Mouse (Mus musculus) stomach, embryonic 15.5 days (tissue): ENCODE data around the gene Borcs5. TPM values are rescaled to one million over a fixed set of nuclear protein-coding genes. Genes with fewer than 3 reads are reported as not detected.

Experiments
- ATAC-seq: fragments of 200-750 bp; cut with Nextera tagmentation; 2 replicates; pipeline ENCODE4 v1.8.0; 2017; ENCODE audit warnings: low read depth, moderate number of reproducible peaks, moderate TSS enrichment; ENCODE audit not compliant: insufficient read depth, low FRiP score
- H3K27ac ChIP-seq: fragments of 300-500 bp; sonication (generic); 2 replicates; pipeline ENCODE4 v1.5.1; 2015; ENCODE audit warnings: mild to moderate bottlenecking, inconsistent platforms
- H3K27me3 ChIP-seq: fragments of 300-500 bp; sonication (generic); replicated peaks from 2 replicates; pipeline ENCODE4 v1.6.1; 2015; ENCODE audit warnings: inconsistent platforms
- H3K36me3 ChIP-seq: fragments of 300-500 bp; sonication (generic); 2 replicates; pipeline ENCODE4 v1.6.1; 2015; ENCODE audit warnings: inconsistent platforms
- H3K4me1 ChIP-seq: fragments of 300-500 bp; sonication (generic); 2 replicates; pipeline ENCODE4 v1.6.1; 2015; ENCODE audit warnings: inconsistent platforms
- H3K4me2 ChIP-seq: fragments of 300-500 bp; sonication (generic); 2 replicates; pipeline ENCODE4 v1.6.1; 2015; ENCODE audit warnings: mild to moderate bottlenecking, inconsistent platforms
- H3K4me3 ChIP-seq: fragments of 300-500 bp; sonication (generic); replicated peaks from 2 replicates; pipeline ENCODE4 v1.5.1; 2015; ENCODE audit warnings: inconsistent platforms
- H3K9ac ChIP-seq: fragments of 300-500 bp; sonication (generic); 2 replicates; pipeline ENCODE4 v1.6.1; 2015; ENCODE audit warnings: inconsistent platforms
- H3K9me3 ChIP-seq: fragments of 300-500 bp; sonication (generic); 2 replicates; pipeline ENCODE4 v1.6.1; 2016; ENCODE audit warnings: inconsistent platforms
- WGBS: fragments of 180-500 bp; shearing (Covaris S2); methylation state at CpG from one replicate; pipeline ENCODE4 v1.1.7; 2015; 5-methylcytosine and 5-hydroxymethylcytosine counted together
- polyA plus RNA-seq: library from polyadenylated mRNA; unstranded; fragments of >200 nt; fragmentation: Nextera tagmentation; extraction: Ambion mirVana; gene quantifications from 2 replicates; pipeline ENCODE4 v1.2.1, GENCODE M21; 2015

Borcs5 gene
- polyA plus RNA-seq, 1 experiment from 2014 or later: 18.6 TPM

GRCm38 (mm10) chr6:134702184-134702583, 62.9 kb downstream of the Borcs5 start:
- Histone ChIP-seq H3K4me2 (no peak overlapping the region), H3K9me3 (no peaks in the 10 kb centered on the region), H3K27me3 (no peaks in the 10 kb centered on the region), H3K27ac (no peak overlapping the region), H3K4me1 (no peaks in the 10 kb centered on the region), H3K9ac (no peak overlapping the region), H3K4me3 (no peak overlapping the region), H3K36me3 (no peaks in the 10 kb centered on the region)
- 93% methylated on average over 7 of the region's 7 CpGs for WGBS
- ATAC-seq: no peak

- WGBS: 87% methylated on average over 4 of the region's 4 CpGs
- H3K4me2 ChIP-seq: no peak overlapping the region
- ATAC-seq: no peak
These were observed 63.9 kb downstream of the Borcs5 start for GRCm38 (mm10) chr6:134703053-134703690.

GRCm38 (mm10) chr6:134706467-134706866, 67.2 kb downstream of the Borcs5 start:
- H3K9ac ChIP-seq: no peak overlapping the region
- H3K9me3 ChIP-seq: no peaks in the 10 kb centered on the region
- WGBS: 61% methylated on average over 4 of the region's 4 CpGs
- H3K36me3 ChIP-seq: no peaks in the 10 kb centered on the region
- no peak overlapping the region for H3K4me2 ChIP-seq
- no peaks in the 10 kb centered on the region for H3K4me1 ChIP-seq
- no peak for ATAC-seq
- H3K27me3 ChIP-seq: no peaks in the 10 kb centered on the region
- no peak overlapping the region for H3K4me3 ChIP-seq
- H3K27ac ChIP-seq: no peak overlapping the region

More at GRCm38 (mm10) chr6:134703053-134703690, 63.9 kb downstream of the Borcs5 start:
- no peak overlapping the region for H3K27ac ChIP-seq
- no peak overlapping the region for H3K4me3 ChIP-seq
- H3K9ac ChIP-seq: no peak overlapping the region
- no peaks in the 10 kb centered on the region for H3K9me3 ChIP-seq
- H3K36me3 ChIP-seq: no peaks in the 10 kb centered on the region
- H3K4me1 ChIP-seq: no peaks in the 10 kb centered on the region
- no peaks in the 10 kb centered on the region for H3K27me3 ChIP-seq

- H3K9me3 ChIP-seq: no peaks in the 10 kb centered on the region
- no peaks in the 10 kb centered on the region for H3K27me3 ChIP-seq
- H3K27ac ChIP-seq: no peak overlapping the region
- H3K36me3 ChIP-seq: no peaks in the 10 kb centered on the region
- no peak overlapping the region for H3K9ac ChIP-seq
- ATAC-seq: no peak
- H3K4me3 ChIP-seq: no peak overlapping the region
- H3K4me1 ChIP-seq: no peaks in the 10 kb centered on the region
- no peak overlapping the region for H3K4me2 ChIP-seq
- 83% methylated on average over 15 of the region's 15 CpGs for WGBS
These were observed 70.7 kb downstream of the Borcs5 start for GRCm38 (mm10) chr6:134710020-134710419.

GRCm38 (mm10) chr6:134713321-134713720, 74.0 kb downstream of the Borcs5 start:
- Histone ChIP-seq H3K36me3 (0 out of 2 replicates have a peak, but pooled peaks cover 4% of the 10 kb centered on the region), H3K4me2 (no peak overlapping the region), H3K27ac (no peak overlapping the region), H3K27me3 (no peaks in the 10 kb centered on the region), H3K4me1 (no peaks in the 10 kb centered on the region), H3K9ac (no peak overlapping the region), H3K9me3 (no peaks in the 10 kb centered on the region), H3K4me3 (no peak overlapping the region)
- ATAC-seq: no peak
- 37% methylated on average over 3 of the region's 3 CpGs for WGBS

GRCm38 (mm10) chr6:134713897-134714296, 74.6 kb downstream of the Borcs5 start:
- H3K4me1 ChIP-seq: no peaks in the 10 kb centered on the region
- no peaks in the 10 kb centered on the region for H3K9me3 ChIP-seq
- 0 out of 2 replicates have a peak, but pooled peaks cover 4% of the 10 kb centered on the region for H3K36me3 ChIP-seq
- H3K27ac ChIP-seq: no peak overlapping the region
- H3K9ac ChIP-seq: no peak overlapping the region
- no peak overlapping the region for H3K4me2 ChIP-seq
- no peak for ATAC-seq
- no peaks in the 10 kb centered on the region for H3K27me3 ChIP-seq
- 66% methylated on average over 1 of the region's 1 CpGs for WGBS
- H3K4me3 ChIP-seq: no peak overlapping the region

GRCm38 (mm10) chr6:134716168-134716587, 76.9 kb downstream of the Borcs5 start:
- 69% methylated on average over 6 of the region's 6 CpGs for WGBS
- 0 out of 2 replicates have a peak, but pooled peaks have one; percentile 33 for ATAC-seq
- Histone ChIP-seq H3K4me1 (no peaks in the 10 kb centered on the region), H3K4me3 (no peak overlapping the region), H3K27ac (no peak overlapping the region), H3K4me2 (no peak overlapping the region), H3K9me3 (no peaks in the 10 kb centered on the region), H3K27me3 (no peaks in the 10 kb centered on the region), H3K9ac (no peak overlapping the region), H3K36me3 (peaks cover 14% of the 10 kb centered on the region; the same call in 1 of the 2 replicates)

GRCm38 (mm10) chr6:134717886-134718667, 78.8 kb downstream of the Borcs5 start:
- H3K27ac ChIP-seq: no peak overlapping the region
- H3K4me1 ChIP-seq: no peaks in the 10 kb centered on the region
- WGBS: 86% methylated on average over 20 of the region's 20 CpGs
- no peak for ATAC-seq
- H3K27me3 ChIP-seq: no peaks in the 10 kb centered on the region
- no peak overlapping the region for H3K4me2 ChIP-seq
- no peak overlapping the region for H3K9ac ChIP-seq
- H3K36me3 ChIP-seq: peaks cover 14% of the 10 kb centered on the region; the same call in 1 of the 2 replicates
- H3K9me3 ChIP-seq: no peaks in the 10 kb centered on the region
- H3K4me3 ChIP-seq: no peak overlapping the region

GRCm38 (mm10) chr6:134718668-134719065, 79.4 kb downstream of the Borcs5 start:
- no peaks in the 10 kb centered on the region for H3K27me3 ChIP-seq
- no peak overlapping the region for H3K4me2 ChIP-seq
- no peak overlapping the region for H3K27ac ChIP-seq
- ATAC-seq: no peak
- 86% methylated on average over 11 of the region's 11 CpGs for WGBS
- no peaks in the 10 kb centered on the region for H3K4me1 ChIP-seq
- H3K36me3 ChIP-seq: peaks cover 14% of the 10 kb centered on the region; the same call in 1 of the 2 replicates
- no peak overlapping the region for H3K4me3 ChIP-seq
- no peak overlapping the region for H3K9ac ChIP-seq
- H3K9me3 ChIP-seq: no peaks in the 10 kb centered on the region

- no peak overlapping the region for H3K4me2 ChIP-seq
- H3K4me3 ChIP-seq: no peak overlapping the region
- no peak overlapping the region for H3K27ac ChIP-seq
These were observed 79.8 kb downstream of the Borcs5 start for GRCm38 (mm10) chr6:134719156-134719555.

GRCm38 (mm10) chr6:134720150-134720549, 80.8 kb downstream of the Borcs5 start:
- H3K27me3 ChIP-seq: no peaks in the 10 kb centered on the region
- H3K27ac ChIP-seq: no peak overlapping the region
- no peak overlapping the region for H3K4me2 ChIP-seq
- no peaks in the 10 kb centered on the region for H3K9me3 ChIP-seq
- peaks cover 14% of the 10 kb centered on the region; the same call in 1 of the 2 replicates for H3K36me3 ChIP-seq
- H3K9ac ChIP-seq: no peak overlapping the region
- no peak overlapping the region for H3K4me3 ChIP-seq
- WGBS: 85% methylated on average over 5 of the region's 5 CpGs
- H3K4me1 ChIP-seq: no peaks in the 10 kb centered on the region
- ATAC-seq: no peak

More at GRCm38 (mm10) chr6:134719156-134719555, 79.8 kb downstream of the Borcs5 start:
- Histone ChIP-seq H3K9me3 (no peaks in the 10 kb centered on the region), H3K27me3 (no peaks in the 10 kb centered on the region), H3K4me1 (no peaks in the 10 kb centered on the region), H3K9ac (no peak overlapping the region), H3K36me3 (peaks cover 14% of the 10 kb centered on the region; the same call in 1 of the 2 replicates)
- 80% methylated on average over 5 of the region's 5 CpGs for WGBS
- no peak for ATAC-seq

- Histone ChIP-seq H3K4me3 (no peak overlapping the region), H3K9ac (no peak overlapping the region), H3K27me3 (no peaks in the 10 kb centered on the region), H3K4me2 (no peak overlapping the region), H3K27ac (no peak overlapping the region), H3K9me3 (no peaks in the 10 kb centered on the region), H3K36me3 (peaks cover 14% of the 10 kb centered on the region; the same call in 1 of the 2 replicates), H3K4me1 (no peaks in the 10 kb centered on the region)
- 69% methylated on average over 6 of the region's 6 CpGs for WGBS
- ATAC-seq: peak; percentile 19; the same call in 1 of the 2 replicates
These were observed 82.5 kb downstream of the Borcs5 start for GRCm38 (mm10) chr6:134721729-134722269.
